Mouse (Mus musculus): ENCODE data around the gene Fignl2. TPM values are rescaled to one million over a fixed set of nuclear protein-coding genes. Genes with fewer than 3 reads are reported as not detected.

Fignl2 gene
- polyA plus RNA-seq, 1 experiment from 2014 or later: 1.2 TPM

GRCm38 (mm10) chr15:101074067-101074466, 4.3 kb downstream of the Fignl2 start:
- Histone ChIP-seq H3K27ac (replicated peaks) (no peak overlapping the region; the same call in 1 of the 2 replicates), H3K36me3 (replicated peaks) (peaks cover 24% of the 10 kb centered on the region), H3K4me3 (no peak overlapping the region), H3K27me3 (replicated peaks; ENCODE audit: low read depth, poor library complexity, severe bottlenecking) (no peaks in the 10 kb centered on the region), H3K9me3 (no peaks in the 10 kb centered on the region), H3K4me1 (peaks cover 95% of the 10 kb centered on the region)
- no peak for DNase-seq (ENCODE audit: low spot score)
- 89% methylated on average over 5 of the region's 5 CpGs for WGBS

GRCm38 (mm10) chr15:101072736-101073135, 5.6 kb downstream of the Fignl2 start:
- Histone ChIP-seq H3K27ac (replicated peaks) (no peak overlapping the region), H3K4me1 (peaks cover 97% of the 10 kb centered on the region)
- 66% methylated on average over 2 of the region's 2 CpGs for WGBS

GRCm38 (mm10) chr15:101070762-101071161, 7.6 kb downstream of the Fignl2 start:
- peak overlapping the region; percentile 79 for H3K27ac ChIP-seq (replicated peaks)
- no peaks in the 10 kb centered on the region for H3K9me3 ChIP-seq
- H3K4me3 ChIP-seq: peak overlapping the region; percentile 35; the same call in 1 of the 2 replicates
- 23% methylated on average over 5 of the region's 5 CpGs for WGBS
- H3K4me1 ChIP-seq: peaks cover 99% of the 10 kb centered on the region
- H3K27me3 ChIP-seq (replicated peaks; ENCODE audit: low read depth, poor library complexity, severe bottlenecking): no peaks in the 10 kb centered on the region
- peaks cover 42% of the 10 kb centered on the region for H3K36me3 ChIP-seq (replicated peaks)
- peak; percentile 63 for DNase-seq (ENCODE audit: low spot score)

More at GRCm38 (mm10) chr15:101072736-101073135, 5.6 kb downstream of the Fignl2 start:
- Histone ChIP-seq H3K36me3 (replicated peaks) (peaks cover 31% of the 10 kb centered on the region), H3K27me3 (replicated peaks; ENCODE audit: low read depth, poor library complexity, severe bottlenecking) (no peaks in the 10 kb centered on the region), H3K9me3 (no peaks in the 10 kb centered on the region), H3K4me3 (no peak overlapping the region)
- no peak for DNase-seq (ENCODE audit: low spot score)

- 50% methylated on average over 9 of the region's 9 CpGs for WGBS
- Histone ChIP-seq H3K27ac (replicated peaks) (peak overlapping the region; percentile 79), H3K27me3 (replicated peaks; ENCODE audit: low read depth, poor library complexity, severe bottlenecking) (no peaks in the 10 kb centered on the region), H3K4me1 (peaks cover 99% of the 10 kb centered on the region), H3K36me3 (replicated peaks) (peaks cover 48% of the 10 kb centered on the region), H3K9me3 (no peaks in the 10 kb centered on the region), H3K4me3 (0 out of 2 replicates have a peak overlapping the region, but pooled peaks have one; percentile 35)
- DNase-seq (ENCODE audit: low spot score): no peak
These were observed 8.7 kb downstream of the Fignl2 start for GRCm38 (mm10) chr15:101069641-101070190.

GRCm38 (mm10) chr15:101068671-101069070, 9.7 kb downstream of the Fignl2 start:
- peaks cover 100% of the 10 kb centered on the region for H3K4me1 ChIP-seq
- H3K36me3 ChIP-seq (replicated peaks): peaks cover 48% of the 10 kb centered on the region
- no peak overlapping the region for H3K4me3 ChIP-seq
- peak overlapping the region; percentile 79 for H3K27ac ChIP-seq (replicated peaks)
- H3K27me3 ChIP-seq (replicated peaks; ENCODE audit: low read depth, poor library complexity, severe bottlenecking): no peaks in the 10 kb centered on the region
- no peaks in the 10 kb centered on the region for H3K9me3 ChIP-seq
- no peak for DNase-seq (ENCODE audit: low spot score)
- 62% methylated on average over 4 of the region's 4 CpGs for WGBS

- Histone ChIP-seq H3K9me3 (no peaks in the 10 kb centered on the region), H3K4me3 (no peak overlapping the region), H3K27ac (replicated peaks) (no peak overlapping the region; the same call in 1 of the 2 replicates), H3K4me1 (peaks cover 100% of the 10 kb centered on the region), H3K27me3 (replicated peaks; ENCODE audit: low read depth, poor library complexity, severe bottlenecking) (no peaks in the 10 kb centered on the region), H3K36me3 (replicated peaks) (peaks cover 48% of the 10 kb centered on the region)
- no peak for DNase-seq (ENCODE audit: low spot score)
- 40% methylated on average over 3 of the region's 3 CpGs for WGBS
These were observed 10.3 kb downstream of the Fignl2 start for GRCm38 (mm10) chr15:101068029-101068428.

- Histone ChIP-seq H3K9me3 (no peaks in the 10 kb centered on the region), H3K27me3 (replicated peaks; ENCODE audit: low read depth, poor library complexity, severe bottlenecking) (no peaks in the 10 kb centered on the region), H3K27ac (replicated peaks) (peak overlapping the region; percentile 84), H3K4me1 (peaks cover 100% of the 10 kb centered on the region), H3K4me3 (peak overlapping the region; percentile 39), H3K36me3 (replicated peaks) (peaks cover 43% of the 10 kb centered on the region)
- 11% methylated on average over 7 of the region's 9 CpGs for whole genome bisulfite sequencing
- no peak for DNase-seq (ENCODE audit: low spot score)
These were observed 11.3 kb downstream of the Fignl2 start for GRCm38 (mm10) chr15:101066920-101067696.

- H3K9me3 ChIP-seq: no peaks in the 10 kb centered on the region
- peaks cover 99% of the 10 kb centered on the region for H3K4me1 ChIP-seq
- peak overlapping the region; percentile 84 for H3K27ac ChIP-seq (replicated peaks)
- H3K4me3 ChIP-seq: peak overlapping the region; percentile 39; the same call in 1 of the 2 replicates
- H3K36me3 ChIP-seq (replicated peaks): peaks cover 43% of the 10 kb centered on the region
- 7% methylated on average over 6 of the region's 6 CpGs for WGBS
- no peaks in the 10 kb centered on the region for H3K27me3 ChIP-seq (replicated peaks; ENCODE audit: low read depth, poor library complexity, severe bottlenecking)
- DNase-seq (ENCODE audit: low spot score): peak; percentile 63
These were observed 12.0 kb downstream of the Fignl2 start for GRCm38 (mm10) chr15:101066364-101066847.

- peak overlapping the region; percentile 84 for H3K27ac ChIP-seq (replicated peaks)
- peaks cover 95% of the 10 kb centered on the region for H3K4me1 ChIP-seq
- 21% methylated on average over 6 of the region's 6 CpGs for WGBS
- H3K36me3 ChIP-seq (replicated peaks): peaks cover 43% of the 10 kb centered on the region
- H3K9me3 ChIP-seq: no peaks in the 10 kb centered on the region
- H3K4me3 ChIP-seq: peak overlapping the region; percentile 36
- no peaks in the 10 kb centered on the region for H3K27me3 ChIP-seq (replicated peaks; ENCODE audit: low read depth, poor library complexity, severe bottlenecking)
- DNase-seq (ENCODE audit: low spot score): peak; percentile 53
These were observed 13.3 kb downstream of the Fignl2 start for GRCm38 (mm10) chr15:101065069-101065468.

GRCm38 (mm10) chr15:101060280-101060852, 18.0 kb downstream of the Fignl2 start:
- Histone ChIP-seq H3K4me3 (no peak overlapping the region), H3K27ac (replicated peaks) (peak overlapping the region; percentile 66), H3K9me3 (no peaks in the 10 kb centered on the region), H3K4me1 (peaks cover 88% of the 10 kb centered on the region), H3K36me3 (replicated peaks) (peaks cover 44% of the 10 kb centered on the region), H3K27me3 (replicated peaks; ENCODE audit: low read depth, poor library complexity, severe bottlenecking) (peaks cover 8% of the 10 kb centered on the region)
- 61% methylated on average over 11 of the region's 11 CpGs for WGBS
- no peak for DNase-seq (ENCODE audit: low spot score)

- peaks cover 38% of the 10 kb centered on the region for H3K36me3 ChIP-seq (replicated peaks)
- peak overlapping the region; percentile 66 for H3K27ac ChIP-seq (replicated peaks)
- no peak for DNase-seq (ENCODE audit: low spot score)
- H3K4me3 ChIP-seq: no peak overlapping the region
- peaks cover 14% of the 10 kb centered on the region for H3K27me3 ChIP-seq (replicated peaks; ENCODE audit: low read depth, poor library complexity, severe bottlenecking)
- WGBS: 40% methylated on average over 9 of the region's 9 CpGs
- no peaks in the 10 kb centered on the region for H3K9me3 ChIP-seq
- H3K4me1 ChIP-seq: peaks cover 83% of the 10 kb centered on the region
These were observed 18.6 kb downstream of the Fignl2 start for GRCm38 (mm10) chr15:101059570-101060279.

GRCm38 (mm10) chr15:101056225-101056624, 22.1 kb downstream of the Fignl2 start:
- DNase-seq (ENCODE audit: low spot score): peak; percentile 70
- Histone ChIP-seq H3K4me1 (peaks cover 85% of the 10 kb centered on the region), H3K9me3 (no peaks in the 10 kb centered on the region), H3K4me3 (no peak overlapping the region), H3K27ac (replicated peaks) (no peak overlapping the region), H3K36me3 (replicated peaks) (peaks cover 49% of the 10 kb centered on the region), H3K27me3 (replicated peaks; ENCODE audit: low read depth, poor library complexity, severe bottlenecking) (peaks cover 49% of the 10 kb centered on the region)
- 48% methylated on average over 10 of the region's 10 CpGs for WGBS

Data from embryonic facial prominence, embryonic 10.5 days (tissue).